Mouse (Mus musculus) heart, adult 8-10 months (tissue): ENCODE measurements around the gene Defb48. TPM values are rescaled to one million over a fixed set of nuclear protein-coding genes. Genes with fewer than 3 reads are reported as not detected.

Experiments used
- DNase-seq: peaks from one replicate; pipeline ENCODE4 v3.0.0; 2022; ENCODE audit warnings: low spot score
- total RNA-seq, 4 experiments: library from RNA; stranded (reverse); gene quantifications; 2 replicates each; pipeline ENCODE4 v1.2.4; 2022

The Defb48 gene
- total RNA-seq, 4 experiments from 2014 or later: not detected

DNA sequence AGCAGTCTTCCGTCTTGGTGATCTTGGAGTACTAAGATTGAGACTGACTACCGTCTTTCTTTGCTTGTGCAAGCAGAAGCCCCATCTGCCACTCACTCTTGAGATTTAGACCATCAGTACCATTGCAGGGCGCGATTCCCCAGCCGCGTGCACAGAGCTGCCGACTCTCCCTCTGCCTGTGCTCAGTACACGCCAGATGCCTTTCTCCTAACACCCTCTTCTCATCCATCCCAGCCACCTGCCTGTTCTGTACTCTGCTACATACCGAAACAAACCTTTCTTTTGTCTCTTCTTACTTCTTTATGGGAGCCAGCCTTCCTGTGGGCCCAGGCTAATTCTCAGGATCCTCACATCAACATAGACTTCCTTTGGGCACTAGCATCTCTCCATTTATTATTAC is 48.9 kb downstream of the Defb48 start:
- DNase-seq: no peak

GRCm38 (mm10) chr14:62928101-62928541 is 56.2 kb downstream of the Defb48 start:
- DNase-seq: no peak

Other genes with a start within 250 kb of the Defb48 start
- 10 to 100 TPM; 12.7 to 15.2 (median 13.9) TPM for gene Ints6, start 223.3 kb downstream of the Defb48 start, total RNA-seq
- gene Wdfy2, start 146.8 kb downstream of the Defb48 start, total RNA-seq: 1 to 10 TPM; 5.8 to 7.2 (median 6.1) TPM
- not detected for gene Defb47, start 13.6 kb upstream of the Defb48 start, total RNA-seq
- not detected for gene Defb43, start 27.3 kb upstream of the Defb48 start, total RNA-seq
- under 1 TPM in 1 of 4 experiments, not detected in 3; 0.17 TPM for gene Defb42, start 62.5 kb upstream of the Defb48 start, total RNA-seq
- gene Defb30, start 65.5 kb upstream of the Defb48 start, total RNA-seq: not detected